Mouse (Mus musculus): ENCODE measurements at regions not wholly inside any gene's neighbourhood (a gene's known extent, or its start where the extent isn't known, plus 50 kb on each side); places are given as distances from the start of the nearest gene placed in this dataset.

DNA sequence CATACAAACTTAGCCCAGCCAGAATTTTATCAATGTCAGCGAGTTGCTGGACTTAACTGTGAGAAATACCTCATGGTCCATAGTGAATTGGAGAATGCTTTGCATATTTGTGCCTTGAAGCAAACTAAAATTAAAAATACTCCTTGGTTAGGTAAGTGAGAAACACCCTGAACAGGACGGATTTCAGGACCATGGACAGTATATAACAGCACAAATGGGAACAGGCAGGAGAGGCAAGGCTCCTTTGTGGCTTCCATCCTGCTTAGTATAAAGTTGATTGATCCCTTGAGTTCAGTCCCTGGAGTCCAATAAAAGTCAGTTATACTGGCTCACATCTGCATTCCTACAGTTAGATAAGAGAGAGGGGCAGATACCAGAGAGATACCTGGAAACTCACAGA is 53.9 kb upstream of the Bpifa3 start:
- DNase-seq, result peak in 1 of 2 experiments; percentile 12
- intact Hi-C loops (cut with DNase I), result no loop called here
